Mouse (Mus musculus) liver, adult 2 months (tissue): ENCODE measurements around the gene Hapln4.
"Not testable (repeated sequence)": the region's sequence is repeated elsewhere in the genome, so short reads cannot be mapped to it uniquely, and the experiment has no call there.

Experiments used
- CTCF ChIP-seq: fragments of 200-500 bp; IDR thresholded peaks from 2 replicates; pipeline ENCODE4 v1.5.1; 2011; ENCODE audit warnings: low read depth, low read length, control low read depth
- POLR2A ChIP-seq: fragments of 200-500 bp; IDR thresholded peaks from 2 replicates; pipeline ENCODE4 v1.6.1; 2011; ENCODE audit warnings: low read length, control low read depth; ENCODE audit not compliant: insufficient read depth; ENCODE audit errors: extremely low read depth

DNA sequence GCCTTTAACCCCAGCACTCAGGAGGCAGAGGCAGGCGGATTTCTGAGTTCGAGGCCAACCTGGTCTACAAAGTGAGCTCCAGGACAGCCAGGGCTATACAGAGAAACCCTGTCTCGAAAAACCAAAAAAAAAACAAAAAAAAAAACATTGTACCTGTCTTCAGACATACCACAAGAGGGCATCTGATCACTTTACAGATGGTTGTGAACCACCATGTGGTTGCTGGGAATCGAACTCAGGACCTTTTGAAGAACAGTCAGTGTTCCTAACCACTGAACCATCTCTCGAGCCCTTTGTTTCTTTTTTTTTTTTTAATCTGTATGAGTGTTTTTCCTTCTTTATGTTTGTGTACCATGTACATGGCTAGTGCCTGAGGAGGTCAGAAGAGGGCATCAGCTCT is 32.8 kb upstream of the Hapln4 start:
- not testable (repeated sequence) for TF ChIP-seq POLR2A, CTCF
